Mouse (Mus musculus) G1E (cell line): ENCODE measurements around the gene Maml3.

ENCODE experiments used
- CTCF ChIP-seq: IDR thresholded peaks from 2 replicates; pipeline ENCODE4 v1.5.1; 2012; ENCODE audit warnings: low read depth, low read length, inconsistent platforms, mixed read lengths
- TAL1 ChIP-seq: conservative IDR thresholded peaks from 2 replicates; pipeline ENCODE4 v1.6.1; 2012; ENCODE audit warnings: low read depth, low read length, inconsistent platforms, mixed read lengths

- TF ChIP-seq TAL1: no peak
- no peak for TF ChIP-seq CTCF
These were observed 163.1 kb downstream of the Maml3 start for GRCm38 (mm10) chr3:51941781-51942180.
